Mouse (Mus musculus) limb, embryonic 12.5 days (tissue): ENCODE data around the gene Naaladl2. TPM values are rescaled to one million over a fixed set of nuclear protein-coding genes. Genes with fewer than 3 reads are reported as not detected.
"Not testable (repeated sequence)": the region's sequence is repeated elsewhere in the genome, so short reads cannot be mapped to it uniquely, and the experiment has no call there.

Experiments used
- ATAC-seq: fragments of 200-750 bp; cut with Nextera tagmentation; 2 replicates; pipeline ENCODE4 v1.8.0; 2017; ENCODE audit warnings: low read depth, moderate TSS enrichment; ENCODE audit not compliant: insufficient number of reproducible peaks, insufficient read depth, low FRiP score, low TSS enrichment
- H3K27ac ChIP-seq: fragments of 300-500 bp; sonication (generic); 2 replicates; pipeline ENCODE4 v1.5.1; 2016; ENCODE audit warnings: mild to moderate bottlenecking, moderate library complexity
- H3K27me3 ChIP-seq: fragments of 300-500 bp; sonication (generic); 2 replicates; pipeline ENCODE4 v1.6.1; 2016; ENCODE audit warnings: mild to moderate bottlenecking, moderate library complexity
- H3K36me3 ChIP-seq: fragments of 300-500 bp; sonication (generic); 2 replicates; pipeline ENCODE4 v1.6.1; 2016; ENCODE audit warnings: mild to moderate bottlenecking, moderate library complexity
- H3K4me1 ChIP-seq: fragments of 300-500 bp; sonication (generic); replicated peaks from 2 replicates; pipeline ENCODE4 v1.6.1; 2016
- H3K4me2 ChIP-seq: fragments of 300-500 bp; sonication (generic); 2 replicates; pipeline ENCODE4 v1.6.1; 2016; ENCODE audit warnings: mild to moderate bottlenecking, moderate library complexity
- H3K4me3 ChIP-seq: fragments of 300-500 bp; sonication (generic); replicated peaks from 2 replicates; pipeline ENCODE4 v1.5.1; 2016; ENCODE audit warnings: mild to moderate bottlenecking
- H3K9ac ChIP-seq: fragments of 300-500 bp; sonication (generic); replicated peaks from 2 replicates; pipeline ENCODE4 v1.6.1; 2016; ENCODE audit warnings: mild to moderate bottlenecking, moderate library complexity
- H3K9me3 ChIP-seq: fragments of 300-500 bp; sonication (generic); 2 replicates; pipeline ENCODE4 v1.6.1; 2016; ENCODE audit warnings: mild to moderate bottlenecking, moderate library complexity
- WGBS: fragments of 180-500 bp; shearing (Covaris S2); methylation state at CpG from one replicate; pipeline ENCODE4 v1.1.7; 2016; 5-methylcytosine and 5-hydroxymethylcytosine counted together
- polyA plus RNA-seq: library from polyadenylated mRNA; unstranded; fragments of >200 nt; fragmentation: Nextera tagmentation; extraction: Ambion mirVana; gene quantifications from 2 replicates; pipeline ENCODE4 v1.2.1, GENCODE M21; 2016

The Naaladl2 gene
- polyA plus RNA-seq, 1 experiment from 2014 or later, result 1.1 TPM

GRCm38 (mm10) chr3:25092986-25093385, 51.1 kb downstream of the Naaladl2 start:
- no peaks in the 10 kb centered on the region for H3K9me3 ChIP-seq
- H3K36me3 ChIP-seq, result no peaks in the 10 kb centered on the region
- no peaks in the 10 kb centered on the region for H3K27me3 ChIP-seq
- H3K9ac ChIP-seq, result no peak overlapping the region
- 91% methylated on average over 2 of the region's 2 CpGs for WGBS
- no peak overlapping the region for H3K27ac ChIP-seq
- H3K4me3 ChIP-seq, result no peak overlapping the region
- no peak overlapping the region for H3K4me2 ChIP-seq
- ATAC-seq, result no peak
- H3K4me1 ChIP-seq, result no peaks in the 10 kb centered on the region

GRCm38 (mm10) chr3:25075785-25076184, 68.3 kb downstream of the Naaladl2 start:
- ATAC-seq, result no peak
- Histone ChIP-seq H3K9ac (no peak overlapping the region), H3K27ac (no peak overlapping the region), H3K36me3 (no peaks in the 10 kb centered on the region), H3K4me1 (peaks cover 5% of the 10 kb centered on the region; the same call in 1 of the 2 replicates), H3K27me3 (no peaks in the 10 kb centered on the region), H3K4me2 (no peak overlapping the region), H3K4me3 (no peak overlapping the region), H3K9me3 (no peaks in the 10 kb centered on the region)
- WGBS, result 89% methylated on average over 1 of the region's 1 CpGs

- no peak for ATAC-seq
- H3K4me1 ChIP-seq, result peaks cover 5% of the 10 kb centered on the region; the same call in 1 of the 2 replicates
- no peak overlapping the region for H3K9ac ChIP-seq
- no peaks in the 10 kb centered on the region for H3K36me3 ChIP-seq
- H3K4me3 ChIP-seq, result no peak overlapping the region
- H3K4me2 ChIP-seq, result no peak overlapping the region
- no peaks in the 10 kb centered on the region for H3K9me3 ChIP-seq
- H3K27me3 ChIP-seq, result no peaks in the 10 kb centered on the region
- H3K27ac ChIP-seq, result no peak overlapping the region
- WGBS, result 76% methylated on average over 4 of the region's 4 CpGs
Observed at GRCm38 (mm10) chr3:25074266-25074665, 69.8 kb downstream of the Naaladl2 start.

- 57% methylated on average over 6 of the region's 6 CpGs for WGBS
- Histone ChIP-seq H3K4me2 (no peak overlapping the region), H3K36me3 (no peaks in the 10 kb centered on the region), H3K9me3 (no peaks in the 10 kb centered on the region), H3K27me3 (no peaks in the 10 kb centered on the region), H3K4me3 (no peak overlapping the region), H3K27ac (no peak overlapping the region), H3K9ac (no peak overlapping the region), H3K4me1 (peaks cover 5% of the 10 kb centered on the region; the same call in 1 of the 2 replicates)
- no peak for ATAC-seq
Observed at GRCm38 (mm10) chr3:25073821-25074220, 70.2 kb downstream of the Naaladl2 start.

- H3K9me3 ChIP-seq, result no peaks in the 10 kb centered on the region
- no peak overlapping the region for H3K9ac ChIP-seq
- H3K27me3 ChIP-seq, result no peaks in the 10 kb centered on the region
- H3K4me2 ChIP-seq, result no peak overlapping the region
- H3K36me3 ChIP-seq, result no peaks in the 10 kb centered on the region
- H3K4me1 ChIP-seq, result no peaks in the 10 kb centered on the region
- H3K4me3 ChIP-seq, result no peak overlapping the region
- WGBS, result 86% methylated on average over 4 of the region's 4 CpGs
- H3K27ac ChIP-seq, result no peak overlapping the region
- ATAC-seq, result no peak
Observed at GRCm38 (mm10) chr3:25063217-25063616, 80.8 kb downstream of the Naaladl2 start.

- H3K4me1 ChIP-seq, result no peaks in the 10 kb centered on the region
- no peak overlapping the region for H3K9ac ChIP-seq
- H3K4me2 ChIP-seq, result no peak overlapping the region
- H3K27me3 ChIP-seq, result no peaks in the 10 kb centered on the region
- no peaks in the 10 kb centered on the region for H3K9me3 ChIP-seq
- H3K4me3 ChIP-seq, result no peak overlapping the region
- H3K27ac ChIP-seq, result no peak overlapping the region
- no peak for ATAC-seq
- 36% methylated on average over 2 of the region's 2 CpGs for WGBS
- no peaks in the 10 kb centered on the region for H3K36me3 ChIP-seq
Observed at GRCm38 (mm10) chr3:25052975-25053374, 91.1 kb downstream of the Naaladl2 start.

- no peaks in the 10 kb centered on the region for H3K9me3 ChIP-seq
- no peak for ATAC-seq
- H3K4me1 ChIP-seq, result no peaks in the 10 kb centered on the region
- no peak overlapping the region for H3K27ac ChIP-seq
- no peak overlapping the region for H3K9ac ChIP-seq
- WGBS, result 72% methylated on average over 5 of the region's 5 CpGs
- H3K4me3 ChIP-seq, result no peak overlapping the region
- H3K27me3 ChIP-seq, result no peaks in the 10 kb centered on the region
- H3K36me3 ChIP-seq, result no peaks in the 10 kb centered on the region
- H3K4me2 ChIP-seq, result no peak overlapping the region
Observed at GRCm38 (mm10) chr3:25019972-25020371, 124.1 kb downstream of the Naaladl2 start.

GRCm38 (mm10) chr3:25010751-25011150, 133.3 kb downstream of the Naaladl2 start:
- H3K36me3 ChIP-seq, result no peaks in the 10 kb centered on the region
- H3K27ac ChIP-seq, result no peak overlapping the region
- H3K4me2 ChIP-seq, result no peak overlapping the region
- no peak overlapping the region for H3K4me3 ChIP-seq
- WGBS, result 87% methylated on average over 1 of the region's 1 CpGs
- H3K9ac ChIP-seq, result no peak overlapping the region
- no peaks in the 10 kb centered on the region for H3K9me3 ChIP-seq
- H3K27me3 ChIP-seq, result no peaks in the 10 kb centered on the region
- ATAC-seq, result no peak
- no peaks in the 10 kb centered on the region for H3K4me1 ChIP-seq

- H3K36me3 ChIP-seq, H3K9me3 ChIP-seq, H3K4me2 ChIP-seq, H3K4me1 ChIP-seq, H3K27me3 ChIP-seq, H3K4me3 ChIP-seq, ATAC-seq, H3K27ac ChIP-seq, H3K9ac ChIP-seq: not testable (repeated sequence)
- 71% methylated on average over 2 of the region's 2 CpGs for WGBS
Observed at GRCm38 (mm10) chr3:25006802-25007201, 137.3 kb downstream of the Naaladl2 start.

- Histone ChIP-seq H3K9me3 (no peaks in the 10 kb centered on the region), H3K36me3 (no peaks in the 10 kb centered on the region), H3K9ac (no peak overlapping the region), H3K4me1 (no peaks in the 10 kb centered on the region), H3K27ac (no peak overlapping the region), H3K27me3 (no peaks in the 10 kb centered on the region), H3K4me3 (no peak overlapping the region), H3K4me2 (no peak overlapping the region)
- WGBS, result 28% methylated on average over 2 of the region's 2 CpGs
- no peak for ATAC-seq
Observed at GRCm38 (mm10) chr3:24992577-24992976, 151.5 kb downstream of the Naaladl2 start.

- Histone ChIP-seq H3K36me3 (no peaks in the 10 kb centered on the region), H3K4me1 (no peaks in the 10 kb centered on the region), H3K9ac (no peak overlapping the region), H3K4me2 (no peak overlapping the region), H3K27me3 (no peaks in the 10 kb centered on the region), H3K27ac (no peak overlapping the region), H3K9me3 (no peaks in the 10 kb centered on the region), H3K4me3 (no peak overlapping the region)
- WGBS, result 91% methylated on average over 3 of the region's 3 CpGs
- ATAC-seq, result no peak
Observed at GRCm38 (mm10) chr3:24992078-24992477, 152.0 kb downstream of the Naaladl2 start.

GRCm38 (mm10) chr3:24982111-24982510, 161.9 kb downstream of the Naaladl2 start:
- no peaks in the 10 kb centered on the region for H3K36me3 ChIP-seq
- H3K9ac ChIP-seq, result no peak overlapping the region
- H3K4me1 ChIP-seq, result no peaks in the 10 kb centered on the region
- no peak overlapping the region for H3K4me2 ChIP-seq
- no peaks in the 10 kb centered on the region for H3K27me3 ChIP-seq
- no peak overlapping the region for H3K4me3 ChIP-seq
- 75% methylated on average over 4 of the region's 4 CpGs for WGBS
- no peak for ATAC-seq
- H3K9me3 ChIP-seq, result no peaks in the 10 kb centered on the region
- H3K27ac ChIP-seq, result no peak overlapping the region
